Mouse (Mus musculus) kidney, adult 8-10 months (tissue): Measurements from ENCODE around the gene Med18.

Source experiments
- DNase-seq, 2 experiments: peaks; one replicate each; pipeline ENCODE4 v3.0.0; 2022

Med18 gene

GRCm38 (mm10) chr4:132477833-132478232 is 14.1 kb upstream of the Med18 start:
- peak in 1 of 2 experiments; percentile 46 for DNase-seq

- DNase-seq = peak; percentile 52 to 72
These were observed 12.5 kb upstream of the Med18 start for GRCm38 (mm10) chr4:132475895-132476878.

- DNase-seq = peak; percentile 93 to 94
These were observed 10.9 kb upstream of the Med18 start for GRCm38 (mm10) chr4:132474631-132475030.

DNA sequence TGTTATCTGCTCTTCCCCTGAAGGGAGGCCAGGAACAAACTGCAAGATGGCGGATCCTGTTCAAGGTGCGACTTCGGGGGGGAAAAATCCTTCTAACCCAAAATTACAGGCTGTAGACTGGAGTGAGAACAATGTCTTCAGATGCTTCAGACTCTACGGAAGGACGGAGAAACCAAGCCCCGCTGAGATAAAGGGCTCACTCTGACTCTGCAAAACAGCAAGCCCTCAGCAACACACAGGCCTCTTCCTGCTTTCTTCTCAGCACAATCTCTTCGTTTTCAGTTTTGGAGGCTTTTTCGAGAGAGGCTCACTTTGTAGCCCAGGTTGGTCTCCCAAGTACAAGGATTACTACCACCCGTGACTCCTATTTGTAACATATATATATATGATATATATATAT is 9.7 kb upstream of the Med18 start:
- DNase-seq = no peak

- DNase-seq = peak; percentile 69 to 87
These were observed 6.2 kb upstream of the Med18 start for GRCm38 (mm10) chr4:132469873-132470272.

DNA sequence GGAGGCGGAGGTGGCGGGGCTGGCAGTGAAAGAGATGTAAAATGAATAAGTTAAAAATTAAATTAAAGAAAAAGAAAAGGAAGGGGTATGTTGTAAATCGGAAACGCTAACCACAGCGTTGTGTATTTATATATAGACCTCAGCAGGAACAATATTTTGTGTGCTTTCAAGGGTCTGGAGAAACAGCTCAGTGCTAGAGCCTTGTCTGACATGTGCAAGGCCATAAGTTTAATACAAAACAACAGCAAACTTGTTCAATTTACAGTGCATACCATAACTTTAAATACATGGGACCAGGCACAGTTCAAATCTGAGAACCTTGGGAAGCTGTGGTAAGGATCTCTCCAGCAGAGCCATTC is 513 bp upstream of the Med18 start:
- no peak for DNase-seq

DNA sequence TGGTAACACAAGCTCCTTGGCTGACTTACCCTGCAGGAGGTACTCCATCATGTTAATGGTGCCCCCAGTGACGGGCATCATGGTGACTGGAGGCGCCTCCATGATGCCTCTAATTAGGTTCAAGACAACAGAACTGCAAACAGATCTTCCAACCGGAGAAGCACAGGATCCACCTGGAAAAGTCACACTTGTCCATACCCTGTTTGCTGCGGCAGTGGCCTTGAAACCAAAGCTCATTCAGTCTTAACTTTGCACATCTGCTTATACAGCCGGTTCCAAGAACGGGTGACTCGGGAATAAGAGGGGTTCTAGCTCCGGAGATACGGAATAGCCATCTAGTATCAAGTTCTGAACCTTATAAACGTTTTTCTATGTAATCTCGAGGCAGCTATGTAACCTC is 885 bp downstream of the Med18 start:
- DNase-seq = no peak

GRCm38 (mm10) chr4:132460225-132460624 is 3.5 kb downstream of the Med18 start:
- no peak for DNase-seq

DNA sequence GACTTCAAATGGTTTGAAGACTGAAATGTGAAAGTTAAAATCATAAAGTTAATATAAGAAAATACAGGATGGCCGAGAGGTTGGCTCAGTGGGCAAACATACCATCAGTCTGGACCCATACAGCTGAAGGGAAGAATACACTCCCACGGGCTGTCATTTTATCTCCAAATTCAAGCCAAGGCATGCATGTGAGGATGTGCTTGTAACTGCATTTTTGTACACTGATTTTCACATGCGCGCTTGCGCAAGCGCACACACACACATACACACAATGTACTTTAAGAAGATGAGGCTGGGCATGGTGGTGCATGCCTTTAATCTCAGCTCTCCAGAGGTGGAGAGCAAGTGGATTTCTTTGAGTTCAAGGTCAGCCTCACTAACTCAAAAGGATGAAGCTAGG is 8.2 kb downstream of the Med18 start:
- no peak for DNase-seq

- DNase-seq = peak in 1 of 2 experiments; percentile 52
These were observed 8.6 kb downstream of the Med18 start for GRCm38 (mm10) chr4:132455146-132455545.

GRCm38 (mm10) chr4:132454216-132454615 is 9.5 kb downstream of the Med18 start:
- no peak for DNase-seq

- no peak for DNase-seq
These were observed 13.9 kb downstream of the Med18 start for GRCm38 (mm10) chr4:132449778-132450177.

DNA sequence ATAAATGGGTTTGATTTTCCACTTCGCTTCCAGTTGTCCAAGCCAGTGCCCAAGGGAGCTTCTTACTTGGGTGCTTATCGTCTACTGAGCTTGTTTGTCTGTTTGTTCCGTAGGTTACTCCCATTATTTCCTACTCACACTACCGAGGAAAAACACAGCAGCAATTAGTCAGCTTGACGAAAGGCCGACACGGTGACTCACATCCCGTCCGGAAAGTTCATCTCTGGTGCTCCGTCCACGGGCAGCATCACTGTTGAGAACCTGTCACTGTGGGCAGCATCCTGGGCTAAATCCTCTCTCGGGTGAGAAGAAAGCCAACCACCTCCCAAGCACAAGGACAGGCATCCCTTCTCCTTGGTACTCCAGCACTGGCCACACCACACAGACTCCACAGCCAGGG is 17.6 kb downstream of the Med18 start:
- peak in 1 of 2 experiments; percentile 24 for DNase-seq

DNA sequence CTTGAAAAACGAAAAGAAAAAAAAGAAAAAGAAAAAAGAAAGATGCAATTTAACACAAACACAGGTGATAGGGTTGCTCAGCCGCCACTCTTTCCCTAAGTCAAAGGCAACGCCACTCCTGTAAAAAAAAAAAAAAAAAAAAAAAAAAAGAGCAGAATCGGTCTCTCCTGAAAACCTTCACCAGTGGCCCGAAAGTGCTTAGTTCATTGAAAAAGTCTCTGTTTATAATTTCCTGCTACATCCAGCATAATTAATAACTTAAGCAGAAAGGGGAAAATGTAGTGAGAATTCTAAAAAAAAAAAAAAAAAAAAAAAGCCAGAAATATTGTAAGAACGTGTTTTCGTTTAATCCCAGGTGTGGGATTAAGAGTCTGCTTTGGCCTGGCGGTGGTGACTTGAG is 19.2 kb downstream of the Med18 start:
- DNase-seq = no peak

DNA sequence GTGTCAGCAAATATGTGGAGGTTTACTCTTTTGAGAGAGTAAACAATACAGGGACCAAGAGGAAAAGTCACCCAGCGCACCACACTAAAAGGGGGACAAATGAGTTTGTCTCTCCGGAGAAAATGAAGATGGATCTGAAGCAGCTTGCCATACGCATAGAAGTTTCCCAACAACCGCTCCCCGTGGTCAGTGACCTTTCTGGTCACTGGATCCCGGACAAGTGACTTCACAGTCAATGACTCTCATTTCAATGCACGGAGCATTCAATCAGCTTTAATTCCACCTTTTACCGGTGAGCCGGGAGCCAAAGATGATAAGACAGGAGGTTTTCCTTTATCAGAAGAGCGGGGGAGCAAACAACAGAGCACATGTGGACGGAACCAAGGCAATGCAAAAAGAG is 25.9 kb downstream of the Med18 start:
- DNase-seq = no peak

DNA sequence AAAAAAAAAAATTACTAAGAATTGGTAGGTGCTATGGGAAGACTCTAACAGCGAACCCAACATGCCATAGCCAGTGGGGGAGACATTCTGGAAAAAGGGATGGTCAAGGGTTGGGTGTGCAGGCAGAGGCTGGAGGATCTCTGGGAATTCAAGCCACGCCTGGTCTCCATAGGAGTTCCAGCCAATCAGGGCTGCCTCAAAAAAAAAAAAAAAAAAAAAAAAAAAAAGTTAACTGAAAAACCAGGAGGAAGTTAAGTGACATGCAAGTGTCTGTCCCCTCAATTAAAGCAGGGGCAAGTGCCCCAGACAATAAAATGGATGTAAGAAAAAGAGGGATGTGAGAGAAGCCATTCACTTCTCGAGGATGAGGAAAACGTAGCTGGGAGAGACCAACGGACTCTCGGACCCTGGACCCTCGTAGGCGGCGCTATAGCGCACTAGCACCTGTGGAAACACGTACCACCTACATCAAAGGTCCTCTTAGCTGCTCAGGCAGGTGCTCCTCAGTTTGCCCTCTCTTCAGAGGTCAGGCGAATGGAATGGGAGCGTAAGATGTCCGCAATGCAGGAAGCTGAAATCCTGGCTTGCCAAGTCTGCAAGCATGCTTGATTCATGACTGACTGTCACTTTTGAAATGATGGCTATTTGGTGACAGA is 30.9 kb downstream of the Med18 start:
- DNase-seq = no peak

- DNase-seq = no peak
These were observed 35.6 kb downstream of the Med18 start for GRCm38 (mm10) chr4:132428022-132428542.

DNA sequence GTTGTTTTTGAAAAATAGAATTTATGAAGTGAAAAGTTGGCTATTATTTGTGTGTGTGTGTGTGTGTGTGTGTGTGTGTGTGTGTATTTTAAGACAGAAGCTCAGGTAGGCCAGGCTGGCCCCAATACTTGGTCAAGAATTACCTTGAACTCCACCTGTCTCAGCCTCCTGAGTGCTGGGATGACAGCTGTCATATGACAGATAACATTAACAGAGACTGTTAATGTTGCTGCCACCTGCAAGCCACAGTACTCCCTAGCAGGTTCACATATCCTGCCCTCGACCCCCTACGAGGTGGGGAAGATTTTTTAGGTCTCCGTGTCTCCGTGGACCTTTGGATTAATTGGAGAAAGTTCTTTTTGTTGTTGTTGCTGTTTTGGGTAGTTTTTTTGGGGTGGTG is 36.2 kb downstream of the Med18 start:
- no peak for DNase-seq

DNA sequence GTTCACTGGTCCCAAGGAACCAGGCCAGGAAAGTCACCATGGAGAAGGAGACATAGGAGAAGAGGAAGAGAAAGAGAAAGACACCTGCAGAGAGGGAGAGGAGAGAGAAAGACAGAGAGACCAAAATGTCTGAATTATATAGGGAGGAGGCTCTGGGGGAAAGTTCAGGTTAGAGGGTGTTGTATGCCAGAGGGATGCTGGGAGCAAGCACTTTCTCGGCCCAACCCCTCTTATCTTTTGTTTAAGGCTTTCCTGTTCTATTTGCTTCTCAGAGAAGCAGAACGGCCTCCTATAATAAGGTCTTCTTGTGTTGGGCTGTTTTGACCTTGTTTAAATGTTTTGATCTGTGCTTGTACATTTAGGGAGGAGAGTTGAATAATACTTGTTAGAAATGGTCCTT is 37.7 kb downstream of the Med18 start:
- no peak for DNase-seq

- no peak for DNase-seq
These were observed 39.0 kb downstream of the Med18 start for GRCm38 (mm10) chr4:132424765-132425164.

DNA sequence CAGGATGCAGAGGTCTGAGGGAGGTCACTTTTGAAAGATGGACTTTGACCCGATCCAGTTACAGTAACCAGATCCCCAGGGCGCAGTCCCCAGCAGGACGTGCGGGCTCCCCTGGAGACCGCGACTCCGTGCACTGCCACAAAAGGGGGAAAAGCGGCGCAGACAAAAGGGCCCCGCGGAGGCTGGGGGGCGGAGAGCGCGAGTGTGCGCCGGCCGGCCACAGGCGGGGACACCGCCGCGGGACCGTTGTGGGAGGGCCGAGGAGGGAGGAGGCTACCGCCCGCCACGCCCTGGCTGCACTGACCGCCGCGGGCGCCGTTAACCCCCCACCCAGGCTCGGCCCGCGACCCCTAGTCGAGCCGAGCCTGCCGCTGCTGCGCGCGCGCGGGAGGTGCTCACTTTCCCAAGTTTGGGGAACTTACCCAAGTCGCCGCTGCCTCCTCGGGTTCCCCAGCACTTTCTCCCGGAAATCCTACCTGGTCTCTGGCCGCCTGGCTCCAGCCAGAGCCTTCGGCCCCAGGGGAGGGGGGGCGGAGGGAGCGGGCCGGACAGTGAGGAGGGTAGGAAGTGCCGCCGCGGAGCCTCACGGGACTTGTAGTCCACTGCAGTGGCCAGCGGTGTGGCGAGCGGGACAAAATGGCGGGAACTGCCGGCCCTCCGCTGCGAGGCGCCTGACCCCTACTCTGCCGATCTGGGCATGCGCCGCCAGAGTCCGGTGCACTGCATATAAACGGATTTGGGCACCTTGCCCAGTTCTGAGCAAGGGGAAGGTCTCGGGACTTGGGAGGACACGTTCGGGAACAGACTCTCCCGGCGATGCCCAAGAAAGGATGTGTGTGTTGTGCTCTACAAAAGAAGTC is 41.6 kb downstream of the Med18 start, which contains the start of gene Phactr4:
TSS of gene Phactr4 (minus strand) at position 567 of the 860 bp plus-strand sequence.
- peak; percentile 98 for DNase-seq

DNA sequence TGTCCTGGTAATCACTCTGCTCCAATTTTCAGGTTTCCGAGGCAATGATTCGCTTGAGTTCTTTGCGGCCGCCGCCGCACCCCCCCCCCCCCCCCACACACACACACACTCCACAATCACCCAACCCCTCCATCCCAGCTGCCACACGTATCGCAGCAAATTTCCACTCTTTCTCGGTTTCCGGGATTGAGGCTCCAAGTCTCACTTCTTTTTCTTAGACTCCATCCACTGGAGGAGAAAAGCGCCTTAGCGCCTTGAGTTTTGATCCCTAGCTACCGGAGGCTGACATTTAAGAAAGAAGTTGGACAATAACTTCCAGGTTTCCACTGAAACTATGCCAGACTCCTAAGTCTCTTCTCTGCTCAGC is 42.2 kb downstream of the Med18 start:
- no peak for DNase-seq

GRCm38 (mm10) chr4:132420471-132420870 is 43.2 kb downstream of the Med18 start:
- DNase-seq = no peak
